Mouse (Mus musculus) ES-E14 (cell line): ENCODE measurements around the gene Lcn11. TPM values are rescaled to one million over a fixed set of nuclear protein-coding genes. Genes with fewer than 3 reads are reported as not detected.

ENCODE experiments used
- DNase-seq: peaks from one replicate; pipeline ENCODE4 v3.0.0-alpha.2; 2013; ENCODE audit warnings: low read depth, low spot score
- H3K27ac ChIP-seq: 2 replicates; pipeline ENCODE4 v1.5.1; 2012; ENCODE audit warnings: low read depth, mild to moderate bottlenecking, low read length, moderate library complexity, mixed read lengths; ENCODE audit not compliant: poor library complexity, insufficient read depth, severe bottlenecking
- H3K36me3 ChIP-seq: 2 replicates; pipeline ENCODE4 v1.6.1; 2012; ENCODE audit warnings: mild to moderate bottlenecking, low read length, moderate library complexity, mixed read lengths; ENCODE audit not compliant: control insufficient read depth, poor library complexity, insufficient read depth, severe bottlenecking
- H3K4me1 ChIP-seq, 2 experiments: fragments of 150-350 bp in 1 of 2; sonication (generic) in 1 of 2; 2 replicates each; pipeline ENCODE4 v1.6.1; 2012; ENCODE audit warnings: low read length in 2 of 2, mild to moderate bottlenecking in 1 of 2, mixed read lengths in 1 of 2; ENCODE audit not compliant: control insufficient read depth in 2 of 2, insufficient read depth in 2 of 2, poor library complexity in 1 of 2
- H3K4me3 ChIP-seq, 2 experiments: fragments of 150-350 bp in 1 of 2; sonication (generic) in 1 of 2; 2 replicates each; pipeline ENCODE4 v1.5.1; 2012; ENCODE audit warnings: low read length in 2 of 2, low read depth in 1 of 2, mild to moderate bottlenecking in 1 of 2, mixed read lengths in 1 of 2; ENCODE audit not compliant: insufficient read depth in 1 of 2, poor library complexity in 1 of 2, severe bottlenecking in 1 of 2
- H3K9ac ChIP-seq: 2 replicates; pipeline ENCODE4 v1.6.1; 2012; ENCODE audit warnings: low read depth, mild to moderate bottlenecking, low read length, mixed read lengths; ENCODE audit not compliant: poor library complexity, insufficient read depth, severe bottlenecking
- H3K9me3 ChIP-seq: fragments of 150-350 bp; sonication (generic); 2 replicates; pipeline ENCODE4 v1.6.1; 2012; ENCODE audit warnings: low read depth, mild to moderate bottlenecking, low read length; ENCODE audit not compliant: control insufficient read depth, insufficient read depth
- CHD2 ChIP-seq: IDR thresholded peaks from 2 replicates; pipeline ENCODE4 v1.6.1; 2014; ENCODE audit warnings: mild to moderate bottlenecking, low read depth, low read length, inconsistent platforms
- HCFC1 ChIP-seq: IDR thresholded peaks from 2 replicates; pipeline ENCODE4 v1.6.1; 2012; ENCODE audit warnings: low read length, inconsistent platforms, borderline replicate concordance; ENCODE audit not compliant: insufficient read depth
- MAFK ChIP-seq: IDR thresholded peaks from 2 replicates; pipeline ENCODE4 v1.6.1; 2014; ENCODE audit warnings: mild to moderate bottlenecking, low read depth, low read length, inconsistent platforms; ENCODE audit not compliant: insufficient read depth
- ZC3H11A ChIP-seq: IDR thresholded peaks from 2 replicates; pipeline ENCODE4 v1.6.1; 2012; ENCODE audit warnings: low read depth, mild to moderate bottlenecking, inconsistent platforms, low read length, borderline replicate concordance
- ZNF384 ChIP-seq: IDR thresholded peaks from 2 replicates; pipeline ENCODE4 v1.6.1; 2012; ENCODE audit warnings: low read depth, low read length, inconsistent platforms
- in situ Hi-C, 2 experiments: fragments of 600-800 bp; cut with MboI; formaldehyde crosslinking; loops; one replicate each; pipeline ENCODE4 v1.15.1; 2025; ENCODE audit warnings: low sequenced_read_pairs in 2 of 2, inconsistent platforms in 1 of 2; ENCODE audit not compliant: unreplicated experiment in 2 of 2
- total RNA-seq: library from RNA; depleted of rRNA; stranded (reverse); fragments of 300-350 nt; gene quantifications from 2 replicates; pipeline ENCODE4 v1.2.3, GENCODE M21; 2012; rRNA removed

Lcn11 gene
- total RNA-seq, 1 experiment, result not detected

DNA sequence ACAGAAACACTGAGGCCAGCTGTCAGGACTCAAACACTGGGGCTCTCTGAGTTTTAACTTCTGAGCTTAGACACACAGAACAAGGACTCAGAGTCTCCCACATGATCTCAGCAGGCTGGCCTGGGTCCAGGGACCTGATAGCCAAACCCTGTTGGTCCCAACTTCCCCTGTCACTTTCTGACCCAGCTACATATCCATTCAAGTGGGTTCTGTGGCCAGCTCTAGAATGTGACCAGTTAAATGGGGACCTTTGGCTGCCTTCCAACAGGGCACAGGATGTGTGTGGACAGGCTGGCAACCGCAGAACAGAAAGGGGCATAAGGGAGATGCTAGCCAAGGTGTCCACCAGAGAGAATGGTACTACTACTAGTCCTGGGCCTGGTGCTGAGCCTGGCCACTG lies 46.0 kb downstream of the Lcn11 start, which contains the start of gene Lcn9:
Gene Lcn9 (plus strand): TSS at position 348 of the 400 bp plus-strand sequence.
- H3K4me3 ChIP-seq, result no peak within 1 kb of the TSS
- no peak within 1 kb of the TSS for H3K9ac ChIP-seq
- no peak for TF ChIP-seq ZC3H11A
- no peak for TF ChIP-seq HCFC1
- no peak for TF ChIP-seq ZNF384
- TF ChIP-seq MAFK, result no peak
- TF ChIP-seq CHD2, result no peak
- H3K36me3 ChIP-seq, result no peaks in the 10 kb centered on the region
- no peak for DNase-seq
- H3K9me3 ChIP-seq, result no peaks in the 10 kb centered on the region
- H3K27ac ChIP-seq, result no peak within 1 kb of the TSS
- in situ Hi-C loops, result no loop called here
- H3K4me1 ChIP-seq, result no peaks in the 10 kb centered on the region

DNA sequence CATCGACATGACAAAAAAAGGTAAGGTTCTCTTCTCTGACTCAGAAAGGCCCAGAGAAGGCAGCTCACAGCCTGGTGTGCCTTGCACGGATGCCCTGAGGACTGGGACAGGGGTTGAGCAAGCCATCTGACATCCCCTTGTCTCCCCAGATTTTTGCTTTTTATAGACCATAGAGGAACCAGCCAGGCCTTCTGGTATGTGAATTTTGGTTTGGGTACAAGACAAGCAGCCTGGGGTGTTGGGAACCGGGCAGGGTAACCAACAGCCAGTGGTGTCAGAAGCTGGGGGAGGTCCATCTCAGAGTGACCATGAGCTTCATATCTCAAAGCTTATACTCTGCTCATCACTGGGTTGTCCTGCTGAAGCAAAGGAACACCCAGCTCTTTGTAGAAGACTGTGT lies 47.9 kb downstream of the Lcn11 start:
- no peaks in the 10 kb centered on the region for H3K4me1 ChIP-seq
- H3K9ac ChIP-seq, result no peak overlapping the region
- H3K27ac ChIP-seq, result no peak overlapping the region
- in situ Hi-C loops, result no loop called here
- no peaks in the 10 kb centered on the region for H3K9me3 ChIP-seq
- no peak for TF ChIP-seq ZC3H11A
- no peak for TF ChIP-seq MAFK
- no peak for TF ChIP-seq ZNF384
- TF ChIP-seq CHD2, result no peak
- no peak for TF ChIP-seq HCFC1
- H3K4me3 ChIP-seq, result no peak overlapping the region
- no peaks in the 10 kb centered on the region for H3K36me3 ChIP-seq
- no peak for DNase-seq

DNA sequence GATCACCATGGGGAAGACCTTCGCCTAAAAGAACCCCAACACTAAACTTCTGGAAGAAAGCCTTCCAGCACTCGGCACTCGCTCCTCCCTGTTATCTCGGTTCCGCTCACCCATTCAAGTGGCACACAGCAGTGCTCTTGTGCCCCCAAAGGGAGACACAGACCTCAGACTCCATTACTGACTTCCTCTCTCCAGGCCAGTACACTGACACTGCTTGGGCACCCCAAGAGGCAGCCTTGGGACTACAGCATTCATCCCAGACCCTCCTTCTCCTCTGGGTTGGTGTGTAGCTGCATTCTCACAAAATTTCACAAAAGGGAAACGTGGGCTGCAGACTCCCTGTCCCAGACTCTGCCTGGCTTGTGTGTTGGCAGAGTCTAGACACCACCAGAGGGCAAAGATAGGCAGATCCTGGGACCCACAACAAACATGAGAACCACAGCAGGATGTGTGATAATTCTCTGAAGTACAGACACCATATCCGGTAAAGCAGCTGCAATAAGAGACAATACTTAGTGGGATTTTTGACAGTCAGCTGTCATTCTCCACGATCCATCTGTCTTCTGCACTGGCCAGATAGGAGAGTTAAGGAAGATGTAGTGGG lies 51.6 kb downstream of the Lcn11 start:
- in situ Hi-C loops, result no loop called here
- no peak for TF ChIP-seq ZNF384
- TF ChIP-seq CHD2, result no peak
- TF ChIP-seq MAFK, result no peak
- TF ChIP-seq ZC3H11A, result no peak
- no peak for TF ChIP-seq HCFC1
- DNase-seq, result no peak
- Histone ChIP-seq H3K4me3 (no peak overlapping the region), H3K4me1 (no peaks in the 10 kb centered on the region), H3K27ac (no peak overlapping the region), H3K36me3 (no peaks in the 10 kb centered on the region), H3K9ac (no peak overlapping the region), H3K9me3 (no peaks in the 10 kb centered on the region)

Other genes with a start within 250 kb of the Lcn11 start
- 7.9 and 9.1 TPM in 2 replicates for gene Traf2, start 230.1 kb upstream of the Lcn11 start, total RNA-seq
- gene Edf1, start 219.2 kb upstream of the Lcn11 start, total RNA-seq, result 142 and 179 TPM in 2 replicates
- 4.1 and 9.7 TPM in 2 replicates for gene Mamdc4, start 202.2 kb upstream of the Lcn11 start, total RNA-seq
- gene Phpt1, start 201.8 kb upstream of the Lcn11 start, total RNA-seq, result 29.9 and 39.4 TPM in 2 replicates
- gene Ajm1, start 195.3 kb upstream of the Lcn11 start, total RNA-seq, result 0.36 and 1.2 TPM in 2 replicates
- gene Rabl6, start 168.5 kb upstream of the Lcn11 start, total RNA-seq, result 45.8 and 62.1 TPM in 2 replicates
- 0.04 TPM in 1 of 2 replicates, not detected in the other for gene Ccdc183, start 159.3 kb upstream of the Lcn11 start, total RNA-seq
- gene Tmem141, start 155.0 kb upstream of the Lcn11 start, total RNA-seq, result 6.7 and 10.9 TPM in 2 replicates
- gene Fcna, start 149.0 kb upstream of the Lcn11 start, total RNA-seq, result not detected in 2 replicates
- not detected in 2 replicates for gene Lcn8, start 123.9 kb upstream of the Lcn11 start, total RNA-seq
- not detected in 2 replicates for gene Lcn5, start 119.1 kb upstream of the Lcn11 start, total RNA-seq
- gene Lcn6, start 100.2 kb upstream of the Lcn11 start, total RNA-seq, result not detected in 2 replicates
- not detected in 2 replicates for gene Lcn10, start 94.3 kb upstream of the Lcn11 start, total RNA-seq
- gene Obp2a, start 77.0 kb upstream of the Lcn11 start, total RNA-seq, result not detected in 2 replicates
- gene Bmyc, start 70.3 kb upstream of the Lcn11 start, total RNA-seq, result 8.2 and 13.0 TPM in 2 replicates
- gene Obp2b, start 40.0 kb upstream of the Lcn11 start, total RNA-seq, result not detected in 2 replicates
- not detected in 2 replicates for gene Lcn3, start 11.4 kb upstream of the Lcn11 start, total RNA-seq
- not detected in 2 replicates for gene Gm13539, start 5.2 kb downstream of the Lcn11 start, total RNA-seq
- gene Glt6d1, start 38.8 kb downstream of the Lcn11 start, total RNA-seq, result not detected in 2 replicates
- gene Lcn9, start 46.1 kb downstream of the Lcn11 start, total RNA-seq, result not detected in 2 replicates
- 0.16 and 0.22 TPM in 2 replicates for gene Sohlh1, start 70.2 kb downstream of the Lcn11 start, total RNA-seq
- gene Kcnt1, start 86.7 kb downstream of the Lcn11 start, total RNA-seq, result 2.0 and 3.0 TPM in 2 replicates
- 37.2 and 39.7 TPM in 2 replicates for gene Camsap1, start 206.3 kb downstream of the Lcn11 start, total RNA-seq
- 88.4 and 93.3 TPM in 2 replicates for gene Ubac1, start 244.7 kb downstream of the Lcn11 start, total RNA-seq